Mouse (Mus musculus) olfactory bulb, adult 2 months (tissue): ENCODE measurements at regions not wholly inside any gene's neighbourhood (a gene's known extent, or its start where the extent isn't known, plus 50 kb on each side); places are given as distances from the start of the nearest gene placed in this dataset.

Experiments
- CTCF ChIP-seq: fragments of 200-500 bp; IDR thresholded peaks from 2 replicates; pipeline ENCODE4 v1.5.1; 2012; ENCODE audit warnings: low read depth, mild to moderate bottlenecking, low read length, moderate library complexity; ENCODE audit not compliant: insufficient read depth
- POLR2A ChIP-seq: fragments of 200-500 bp; IDR thresholded peaks from 2 replicates; pipeline ENCODE4 v1.6.1; 2012; ENCODE audit warnings: mild to moderate bottlenecking, low read depth, low read length, moderate library complexity; ENCODE audit not compliant: insufficient read depth

- no peak for TF ChIP-seq CTCF
- TF ChIP-seq POLR2A: no peak
These were observed 231.0 kb downstream of the Hdgfl1 start for GRCm38 (mm10) chr13:26538928-26539327.
